Mouse (Mus musculus) C2C12 (cell line): ENCODE measurements around the gene Srsf9.
A peak's percentile ranks its signal among the peaks of the same experiment; 100 is the strongest.

Experiments
- CEBPB ChIP-seq: IDR thresholded peaks from one replicate; pipeline ENCODE4 v1.6.1; 2011; ENCODE audit warnings: low read depth, mild to moderate bottlenecking, control low read depth, moderate library complexity
- CTCF ChIP-seq: IDR thresholded peaks from one replicate; pipeline ENCODE4 v1.5.1; 2011; ENCODE audit not compliant: control insufficient read depth, insufficient read depth, insufficient read length
- MYOD1 ChIP-seq: IDR thresholded peaks from one replicate; pipeline ENCODE4 v1.6.1; 2011; ENCODE audit warnings: low read depth; ENCODE audit not compliant: control insufficient read depth, insufficient read length
- USF1 ChIP-seq: IDR thresholded peaks from one replicate; pipeline ENCODE4 v1.6.1; 2011; ENCODE audit warnings: low read depth, mild to moderate bottlenecking, control low read depth, moderate library complexity

DNA sequence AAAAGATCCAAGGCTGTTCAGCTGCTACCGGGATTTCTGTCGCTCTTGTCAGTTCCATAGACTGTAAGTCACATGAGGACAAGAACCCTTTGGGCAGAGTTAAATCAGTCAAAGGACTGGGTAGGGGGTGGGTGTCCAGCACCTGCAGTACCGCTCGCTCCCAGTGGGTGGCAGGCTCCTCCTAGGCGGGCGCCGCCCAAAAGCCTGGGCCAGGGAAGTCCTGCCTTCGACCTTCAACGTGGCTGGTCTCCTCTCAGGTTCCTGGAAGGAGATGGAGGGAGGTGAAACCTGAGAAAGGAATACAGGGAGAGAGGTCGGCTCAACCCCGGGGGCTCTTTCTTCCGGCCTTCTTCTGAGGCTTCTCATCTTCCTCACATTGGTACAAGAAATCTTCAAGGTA lies 31.9 kb downstream of the Srsf9 start:
- peak; percentile 92 for TF ChIP-seq CTCF
- no peak for TF ChIP-seq USF1
- no peak for TF ChIP-seq MYOD1
- no peak for TF ChIP-seq CEBPB
